Mouse (Mus musculus): ENCODE results near the gene Elmo3. TPM values are rescaled to one million over a fixed set of nuclear protein-coding genes. Genes with fewer than 3 reads are reported as not detected.

Gene Elmo3
- polyA plus RNA-seq, 1 experiment from 2014 or later: 2.6 TPM

DNA sequence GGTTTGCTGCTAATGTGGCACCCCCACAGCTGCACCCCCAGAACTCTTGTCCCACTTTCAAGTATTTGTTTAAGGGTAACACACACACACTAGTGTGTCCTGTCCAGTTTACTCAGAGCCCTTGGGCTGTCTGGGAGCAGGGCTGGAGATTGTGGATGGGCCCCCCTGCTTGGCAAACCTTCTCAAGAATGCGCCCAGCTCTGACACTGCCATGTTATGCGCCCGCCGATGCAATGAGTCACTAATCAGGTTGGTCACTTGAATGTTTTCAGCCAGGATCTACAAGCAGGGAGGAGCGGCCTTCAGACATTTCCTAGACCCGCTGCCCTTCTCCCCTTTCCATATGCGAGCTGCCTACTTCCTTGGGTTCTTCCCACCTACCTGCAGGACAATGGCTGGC lies 12.9 kb upstream of the Elmo3 start:
- Histone ChIP-seq H3K9ac (ENCODE audit: low read depth, low read length) (no peak overlapping the region), H3K27ac (ENCODE audit: low read depth, low read length) (no peak overlapping the region), H3K9me3 (ENCODE audit: control insufficient read depth, low read length) (no peaks in the 10 kb centered on the region), H3K4me2 (replicated peaks; ENCODE audit: low read depth, low read length) (no peak overlapping the region), H3K27me3 (ENCODE audit: control insufficient read depth, insufficient read depth, low read length) (peaks cover 11% of the 10 kb centered on the region), H3K4me3 (ENCODE audit: low read depth, low read length) (no peak overlapping the region), H3K4me1 (replicated peaks; ENCODE audit: control insufficient read depth, insufficient read depth, low read length) (peaks cover 16% of the 10 kb centered on the region; the same call in 1 of the 2 replicates), H3K36me3 (ENCODE audit: control insufficient read depth, insufficient read depth, low read length) (no peaks in the 10 kb centered on the region)
- DNase-seq (ENCODE audit: low spot score) (no peak), ATAC-seq (ENCODE audit: low FRiP score) (no peak)
- 91% methylated on average over 7 of the region's 7 CpGs for WGBS

DNA sequence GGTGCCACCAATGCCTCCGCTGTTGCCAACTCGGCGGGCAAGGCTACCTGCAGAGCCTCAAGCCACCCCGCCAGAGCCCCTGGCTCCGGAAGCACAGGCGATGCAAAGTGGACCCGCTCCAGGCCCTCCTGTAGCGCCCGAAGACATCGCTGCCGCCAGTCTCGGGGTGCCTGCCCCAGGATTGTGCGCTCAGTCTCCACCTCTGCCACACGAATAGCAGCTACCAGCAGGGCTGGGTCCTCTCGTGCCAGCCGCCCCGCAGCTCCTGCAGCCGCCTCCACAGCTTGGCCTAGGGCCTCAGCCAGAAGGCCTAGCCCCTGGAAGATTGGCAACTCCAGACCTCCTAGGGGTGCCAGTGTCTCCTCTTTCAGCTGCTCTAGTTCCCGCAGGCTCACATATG lies 12.0 kb upstream of the Elmo3 start:
- Histone ChIP-seq H3K9ac (ENCODE audit: low read depth, low read length) (no peak overlapping the region), H3K4me1 (replicated peaks; ENCODE audit: control insufficient read depth, insufficient read depth, low read length) (peaks cover 14% of the 10 kb centered on the region; the same call in 1 of the 2 replicates), H3K27me3 (ENCODE audit: control insufficient read depth, insufficient read depth, low read length) (peaks cover 11% of the 10 kb centered on the region), H3K27ac (ENCODE audit: low read depth, low read length) (no peak overlapping the region), H3K4me3 (ENCODE audit: low read depth, low read length) (no peak overlapping the region), H3K9me3 (ENCODE audit: control insufficient read depth, low read length) (no peaks in the 10 kb centered on the region), H3K4me2 (replicated peaks; ENCODE audit: low read depth, low read length) (no peak overlapping the region), H3K36me3 (ENCODE audit: control insufficient read depth, insufficient read depth, low read length) (no peaks in the 10 kb centered on the region)
- no peak for ATAC-seq (ENCODE audit: low FRiP score)
- 72% methylated on average over 19 of the region's 19 CpGs for WGBS
- no peak for DNase-seq (ENCODE audit: low spot score)

DNA sequence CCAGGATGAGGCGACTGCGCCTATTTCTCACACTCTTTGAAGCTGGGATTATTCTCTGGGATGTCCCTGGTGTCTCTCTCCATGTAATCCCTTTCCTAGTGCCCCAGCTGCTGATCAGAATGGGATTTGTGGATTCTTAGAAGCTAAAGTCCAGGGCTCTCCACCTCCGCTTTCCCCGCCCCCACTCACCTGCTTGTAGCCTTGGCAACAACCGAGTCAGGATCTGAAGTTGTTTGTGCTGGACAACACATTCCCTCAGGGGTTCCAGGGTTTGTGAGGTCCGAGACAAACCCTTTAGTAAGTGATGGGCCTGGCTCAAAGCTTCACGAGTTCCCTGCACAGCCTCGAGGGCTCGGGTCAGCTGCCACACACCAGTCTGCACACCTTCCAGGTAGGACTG lies 10.6 kb upstream of the Elmo3 start:
- Histone ChIP-seq H3K4me2 (replicated peaks; ENCODE audit: low read depth, low read length) (no peak overlapping the region), H3K27me3 (ENCODE audit: control insufficient read depth, insufficient read depth, low read length) (peaks cover 11% of the 10 kb centered on the region), H3K9me3 (ENCODE audit: control insufficient read depth, low read length) (no peaks in the 10 kb centered on the region), H3K4me3 (ENCODE audit: low read depth, low read length) (no peak overlapping the region), H3K27ac (ENCODE audit: low read depth, low read length) (no peak overlapping the region), H3K36me3 (ENCODE audit: control insufficient read depth, insufficient read depth, low read length) (peaks cover 2% of the 10 kb centered on the region; the same call in 1 of the 2 replicates), H3K9ac (ENCODE audit: low read depth, low read length) (no peak overlapping the region), H3K4me1 (replicated peaks; ENCODE audit: control insufficient read depth, insufficient read depth, low read length) (peaks cover 13% of the 10 kb centered on the region; the same call in 1 of the 2 replicates)
- DNase-seq (ENCODE audit: low spot score): no peak
- ATAC-seq (ENCODE audit: low FRiP score): no peak
- WGBS: 71% methylated on average over 9 of the region's 9 CpGs

DNA sequence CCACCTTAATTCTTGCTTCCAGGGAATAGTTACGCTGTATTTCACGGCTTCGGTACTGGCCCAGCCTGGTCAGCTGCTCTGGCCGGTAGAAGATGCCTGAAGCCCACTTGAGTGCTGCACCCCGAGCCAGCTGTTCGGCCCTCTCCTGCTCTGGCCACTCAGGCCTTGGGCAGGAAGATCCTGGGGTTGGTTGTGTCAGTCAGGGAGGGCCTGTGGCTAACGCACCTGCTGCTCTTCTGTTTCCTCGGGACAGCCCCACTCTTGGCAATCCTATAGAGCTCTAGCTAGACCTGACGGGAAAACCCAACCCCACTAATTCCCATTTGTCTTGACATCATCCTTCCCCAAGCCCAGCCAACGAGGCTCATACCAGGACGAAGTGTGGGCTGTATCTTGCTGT lies 10.1 kb upstream of the Elmo3 start:
- Histone ChIP-seq H3K4me3 (ENCODE audit: low read depth, low read length) (no peak overlapping the region), H3K27ac (ENCODE audit: low read depth, low read length) (no peak overlapping the region), H3K36me3 (ENCODE audit: control insufficient read depth, insufficient read depth, low read length) (peaks cover 3% of the 10 kb centered on the region; the same call in 1 of the 2 replicates), H3K9ac (ENCODE audit: low read depth, low read length) (no peak overlapping the region), H3K4me1 (replicated peaks; ENCODE audit: control insufficient read depth, insufficient read depth, low read length) (peaks cover 10% of the 10 kb centered on the region; the same call in 1 of the 2 replicates), H3K27me3 (ENCODE audit: control insufficient read depth, insufficient read depth, low read length) (peaks cover 6% of the 10 kb centered on the region), H3K9me3 (ENCODE audit: control insufficient read depth, low read length) (no peaks in the 10 kb centered on the region), H3K4me2 (replicated peaks; ENCODE audit: low read depth, low read length) (no peak overlapping the region)
- no peak for DNase-seq (ENCODE audit: low spot score)
- WGBS: 68% methylated on average over 11 of the region's 11 CpGs
- no peak for ATAC-seq (ENCODE audit: low FRiP score)

DNA sequence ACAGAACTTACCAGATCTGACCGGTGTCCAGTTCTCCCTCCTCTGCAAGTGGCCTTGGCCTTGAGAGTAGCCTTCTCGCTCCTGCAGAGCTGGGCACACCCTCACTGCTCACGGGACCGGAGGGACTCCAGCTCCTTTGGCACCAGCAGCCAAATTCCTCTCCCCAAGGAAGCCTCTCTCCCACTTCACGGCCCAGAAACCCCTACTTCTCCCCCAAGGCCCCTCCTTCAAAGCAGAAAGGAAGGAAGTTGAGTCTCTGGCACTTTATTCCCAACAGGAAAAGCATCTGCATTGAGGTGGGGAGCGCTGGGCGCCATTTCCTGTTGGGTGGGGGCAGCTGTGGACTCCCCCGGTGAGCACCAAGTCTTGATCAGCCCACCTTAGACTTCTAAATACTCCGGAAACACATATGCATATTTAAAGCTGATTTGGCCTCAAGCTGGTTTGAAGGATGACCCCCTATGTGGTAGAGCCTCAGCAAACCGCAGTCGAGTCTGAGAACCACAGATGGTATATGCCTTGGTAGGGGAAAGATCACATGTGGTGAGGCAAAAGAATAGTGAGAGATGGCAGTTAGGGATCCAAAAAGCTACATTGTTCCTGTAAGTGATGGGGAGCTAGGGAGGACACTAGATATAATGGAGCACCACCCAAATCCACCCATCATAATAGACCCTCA lies 9.4 kb upstream of the Elmo3 start, which contains the start of gene Exoc3l:
Gene Exoc3l, minus strand, starts transcription at position 207 of the 679 bp plus-strand sequence.
- Histone ChIP-seq H3K27ac (ENCODE audit: low read depth, low read length) (no peak within 1 kb of the TSS), H3K4me1 (replicated peaks; ENCODE audit: control insufficient read depth, insufficient read depth, low read length) (peaks cover 6% of the 10 kb centered on the region; the same call in 1 of the 2 replicates), H3K4me3 (ENCODE audit: low read depth, low read length) (peak within 1 kb of the TSS; percentile 98), H3K9ac (ENCODE audit: low read depth, low read length) (peak within 1 kb of the TSS; percentile 59), H3K9me3 (ENCODE audit: control insufficient read depth, low read length) (no peaks in the 10 kb centered on the region), H3K4me2 (replicated peaks; ENCODE audit: low read depth, low read length) (peak within 1 kb of the TSS; percentile 74), H3K27me3 (ENCODE audit: control insufficient read depth, insufficient read depth, low read length) (no peaks in the 10 kb centered on the region), H3K36me3 (ENCODE audit: control insufficient read depth, insufficient read depth, low read length) (peaks cover 3% of the 10 kb centered on the region)
- ATAC-seq (ENCODE audit: low FRiP score): no peak
- DNase-seq (ENCODE audit: low spot score): no peak
- WGBS: 63% methylated on average over 11 of the region's 11 CpGs

DNA sequence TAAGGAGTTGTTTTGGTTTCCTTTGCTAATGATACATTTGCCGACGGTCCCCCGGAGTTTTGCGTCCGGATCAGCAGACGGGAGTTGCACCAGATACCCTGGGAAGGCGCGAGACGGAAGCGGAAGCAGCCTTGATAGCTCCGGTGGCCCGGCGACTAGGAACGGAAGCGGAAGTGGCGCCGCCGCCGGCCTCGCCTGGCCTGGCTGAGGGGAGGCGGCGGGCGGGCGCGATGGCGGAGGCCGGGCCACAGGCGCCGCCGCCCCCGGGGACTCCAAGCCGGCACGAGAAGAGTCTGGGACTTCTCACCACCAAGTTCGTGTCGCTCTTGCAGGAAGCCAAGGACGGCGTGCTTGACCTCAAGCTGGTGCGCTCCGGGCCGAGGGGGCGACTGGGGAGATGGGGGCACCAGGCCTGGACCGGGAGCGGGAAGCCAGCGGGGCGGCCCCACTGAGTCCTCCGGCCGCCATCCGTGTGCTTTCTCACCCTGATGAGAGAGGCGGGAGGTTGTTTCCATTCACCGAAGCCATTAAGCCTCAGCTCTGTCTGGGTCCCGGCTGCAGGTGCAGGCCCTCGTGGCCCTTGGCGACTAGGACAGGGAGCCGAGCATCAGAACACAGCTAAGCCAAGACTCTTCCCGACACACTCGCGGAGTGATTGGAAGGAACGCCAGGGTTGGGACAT lies 7.7 kb upstream of the Elmo3 start, which contains the start of gene E2f4:
Gene E2f4, plus strand, starts transcription at position 153 of the 682 bp plus-strand sequence.
- Histone ChIP-seq H3K4me2 (replicated peaks; ENCODE audit: low read depth, low read length) (peak within 1 kb of the TSS; percentile 74), H3K4me3 (ENCODE audit: low read depth, low read length) (peak within 1 kb of the TSS; percentile 98), H3K27ac (ENCODE audit: low read depth, low read length) (peak within 1 kb of the TSS; percentile 54), H3K9me3 (ENCODE audit: control insufficient read depth, low read length) (no peaks in the 10 kb centered on the region), H3K27me3 (ENCODE audit: control insufficient read depth, insufficient read depth, low read length) (no peaks in the 10 kb centered on the region), H3K36me3 (ENCODE audit: control insufficient read depth, insufficient read depth, low read length) (peaks cover 12% of the 10 kb centered on the region), H3K9ac (ENCODE audit: low read depth, low read length) (peak within 1 kb of the TSS; percentile 95), H3K4me1 (replicated peaks; ENCODE audit: control insufficient read depth, insufficient read depth, low read length) (peaks cover 6% of the 10 kb centered on the region; the same call in 1 of the 2 replicates)
- WGBS: under 1% methylated on average over 58 of the region's 58 CpGs
- ATAC-seq (ENCODE audit: low FRiP score): peak; percentile 91
- peak; percentile 95 for DNase-seq (ENCODE audit: low spot score)

DNA sequence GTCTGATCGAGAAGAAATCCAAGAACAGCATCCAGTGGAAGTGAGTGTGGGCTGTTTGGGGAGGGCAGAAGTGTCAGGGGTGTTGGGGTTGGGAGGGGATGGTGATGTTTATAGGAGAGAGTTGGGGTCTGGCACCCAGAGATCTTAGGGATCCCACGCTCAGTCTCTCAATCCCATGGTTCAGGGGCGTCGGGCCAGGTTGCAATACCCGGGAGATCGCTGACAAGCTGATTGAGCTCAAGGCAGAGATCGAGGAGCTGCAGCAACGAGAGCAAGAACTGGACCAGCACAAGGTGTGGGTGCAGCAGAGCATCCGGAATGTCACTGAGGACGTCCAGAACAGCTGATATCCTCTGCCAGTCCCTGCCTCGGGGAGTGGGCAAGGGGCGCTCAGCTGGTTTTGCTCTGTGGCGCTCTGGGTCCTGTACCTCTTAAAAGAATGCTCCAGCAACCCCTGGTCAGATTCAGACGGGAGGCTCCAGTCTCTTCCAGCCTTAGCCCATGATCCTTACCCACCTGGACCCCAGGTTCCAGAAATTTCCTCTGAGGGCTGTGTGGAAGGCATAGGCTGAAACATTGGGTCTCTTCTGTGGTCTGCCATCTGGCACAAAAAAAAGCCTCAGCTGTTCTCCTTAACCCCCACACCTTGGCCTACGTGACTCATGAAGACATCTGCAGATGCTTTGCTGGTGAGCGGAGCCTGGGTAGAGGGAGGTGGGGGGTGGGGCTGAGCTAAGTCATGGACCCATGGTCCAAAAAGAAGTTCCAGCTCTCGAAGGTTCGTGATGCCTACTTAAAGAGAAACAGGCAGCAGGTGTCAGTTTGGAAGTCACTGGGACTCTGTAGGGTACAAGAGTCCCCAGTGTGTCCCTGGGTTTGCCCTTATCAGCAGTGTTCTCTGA lies 6.8 kb upstream of the Elmo3 start:
- H3K4me1 ChIP-seq (replicated peaks; ENCODE audit: control insufficient read depth, insufficient read depth, low read length): peaks cover 6% of the 10 kb centered on the region; the same call in 1 of the 2 replicates
- no peak; the same call in 1 of the 2 replicates for ATAC-seq (ENCODE audit: low FRiP score)
- H3K27me3 ChIP-seq (ENCODE audit: control insufficient read depth, insufficient read depth, low read length): no peaks in the 10 kb centered on the region
- H3K27ac ChIP-seq (ENCODE audit: low read depth, low read length): no peak overlapping the region
- WGBS: 60% methylated on average over 18 of the region's 18 CpGs
- H3K9me3 ChIP-seq (ENCODE audit: control insufficient read depth, low read length): no peaks in the 10 kb centered on the region
- peak overlapping the region; percentile 95 for H3K9ac ChIP-seq (ENCODE audit: low read depth, low read length)
- peak overlapping the region; percentile 74 for H3K4me2 ChIP-seq (replicated peaks; ENCODE audit: low read depth, low read length)
- H3K36me3 ChIP-seq (ENCODE audit: control insufficient read depth, insufficient read depth, low read length): peaks cover 15% of the 10 kb centered on the region
- no peak for DNase-seq (ENCODE audit: low spot score)
- peak overlapping the region; percentile 98 for H3K4me3 ChIP-seq (ENCODE audit: low read depth, low read length)

DNA sequence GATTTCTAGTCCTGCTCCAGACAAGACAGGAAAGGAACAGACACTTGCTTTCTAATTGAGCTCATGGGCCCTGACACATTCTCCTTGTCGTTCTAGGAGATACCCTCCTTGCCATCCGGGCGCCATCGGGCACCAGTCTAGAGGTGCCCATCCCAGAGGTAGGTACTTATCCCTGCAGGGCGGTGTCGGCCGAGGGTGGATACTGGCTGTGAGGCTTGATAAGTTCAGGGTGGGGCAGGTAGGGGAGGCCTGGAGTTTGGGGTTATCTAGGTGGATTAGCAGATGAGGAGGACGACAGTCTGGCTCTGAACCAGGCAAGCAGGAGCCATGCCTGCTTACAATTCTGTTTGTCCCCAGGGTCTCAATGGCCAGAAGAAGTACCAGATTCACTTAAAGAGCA lies 5.4 kb upstream of the Elmo3 start:
- H3K27ac ChIP-seq (ENCODE audit: low read depth, low read length): no peak overlapping the region
- H3K4me3 ChIP-seq (ENCODE audit: low read depth, low read length): no peak overlapping the region
- H3K9me3 ChIP-seq (ENCODE audit: control insufficient read depth, low read length): no peaks in the 10 kb centered on the region
- peaks cover 15% of the 10 kb centered on the region for H3K36me3 ChIP-seq (ENCODE audit: control insufficient read depth, insufficient read depth, low read length)
- H3K4me1 ChIP-seq (replicated peaks; ENCODE audit: control insufficient read depth, insufficient read depth, low read length): peaks cover 6% of the 10 kb centered on the region; the same call in 1 of the 2 replicates
- H3K27me3 ChIP-seq (ENCODE audit: control insufficient read depth, insufficient read depth, low read length): no peaks in the 10 kb centered on the region
- DNase-seq (ENCODE audit: low spot score) (no peak), ATAC-seq (ENCODE audit: low FRiP score) (no peak)
- H3K9ac ChIP-seq (ENCODE audit: low read depth, low read length): no peak overlapping the region
- no peak overlapping the region for H3K4me2 ChIP-seq (replicated peaks; ENCODE audit: low read depth, low read length)
- WGBS: 98% methylated on average over 8 of the region's 8 CpGs
